Mouse (Mus musculus): ENCODE results near the gene Acot2. TPM values are rescaled to one million over a fixed set of nuclear protein-coding genes. Genes with fewer than 3 reads are reported as not detected.
A peak's percentile ranks its signal among the peaks of the same experiment; 100 is the strongest.
"Not testable (repeated sequence)": the region's sequence is repeated elsewhere in the genome, so short reads cannot be mapped to it uniquely, and the experiment has no call there.

The Acot2 gene
- polyA plus RNA-seq, 1 experiment from 2014 or later: 12.3 TPM

DNA sequence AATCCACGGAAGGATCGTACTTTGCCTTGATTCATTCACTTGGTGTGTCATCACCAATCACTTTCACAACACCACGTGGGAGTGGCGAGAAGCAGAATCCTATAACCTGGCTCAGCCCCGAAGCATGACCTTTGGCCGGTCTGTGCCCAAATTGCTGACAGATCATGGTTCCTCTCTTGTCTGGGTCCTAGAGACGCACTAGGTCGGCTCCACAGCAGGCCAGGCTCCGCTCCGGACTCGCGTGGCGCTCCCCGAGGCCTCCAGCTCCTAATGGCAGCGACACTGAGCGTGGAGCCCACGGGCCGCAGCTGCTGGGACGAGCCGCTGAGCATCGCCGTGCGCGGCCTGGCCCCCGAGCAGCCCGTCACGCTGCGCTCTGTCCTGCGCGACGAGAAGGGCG, 50.6 kb downstream of the Acot2 start, which contains the start of gene Acot4:
Acot4 (plus strand) TSS at position 139 of the 400 bp plus-strand sequence.
- ATAC-seq (ENCODE audit: low read depth): peak; percentile 71
- H3K9me3 ChIP-seq (replicated peaks; ENCODE audit: control insufficient read depth, low read length): not testable (repeated sequence)

DNA sequence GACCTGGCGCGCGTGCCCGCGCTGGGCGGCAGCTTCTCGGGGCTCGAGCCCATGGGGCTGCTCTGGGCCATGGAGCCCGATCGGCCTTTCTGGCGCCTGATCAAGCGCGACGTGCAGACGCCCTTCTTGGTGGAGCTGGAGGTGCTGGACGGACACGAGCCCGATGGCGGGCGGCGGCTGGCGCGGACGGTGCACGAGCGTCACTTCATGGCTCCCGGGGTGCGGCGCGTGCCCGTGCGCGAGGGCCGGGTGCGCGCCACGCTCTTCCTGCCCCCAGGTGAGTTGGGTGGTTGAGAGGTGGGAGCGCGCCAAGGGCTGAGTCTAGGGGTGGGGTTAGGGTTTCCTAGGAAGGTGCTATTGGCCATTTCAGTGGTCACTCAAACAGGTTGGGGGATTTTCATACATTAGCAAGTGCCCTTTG, 51.0 kb downstream of the Acot2 start, which contains the start of gene Gm49366:
Gm49366 (plus strand) TSS at position 245 of the 421 bp plus-strand sequence.
- H3K9me3 ChIP-seq (replicated peaks; ENCODE audit: control insufficient read depth, low read length); H3K4me1 ChIP-seq (ENCODE audit: control insufficient read depth, low read depth, low read length); H3K27me3 ChIP-seq (ENCODE audit: control insufficient read depth, insufficient read depth, low read depth, low read length); H3K36me3 ChIP-seq (ENCODE audit: control insufficient read depth, insufficient read depth): not testable (repeated sequence)
- Histone ChIP-seq H3K4me2 (ENCODE audit: low read depth, low read length) (peak within 1 kb of the TSS; percentile 57), H3K4me3 (ENCODE audit: low read depth, low read length) (peak within 1 kb of the TSS; percentile 54), H3K9ac (ENCODE audit: low read depth, low read length) (peak within 1 kb of the TSS; percentile 20; the same call in 1 of the 2 replicates), H3K27ac (ENCODE audit: low read length) (peak within 1 kb of the TSS; percentile 41; the same call in 1 of the 2 replicates)
- WGBS (ENCODE audit: insufficient replicate concordance): 4% methylated on average over 39 of the region's 39 CpGs
- peak; percentile 72 for ATAC-seq (ENCODE audit: low read depth)

More for the DNA sequence above, 50.6 kb downstream of the Acot2 start, which contains the start of gene Acot4:
- WGBS (ENCODE audit: insufficient replicate concordance): 8% methylated on average over 28 of the region's 32 CpGs
- H3K4me1 ChIP-seq (ENCODE audit: control insufficient read depth, low read depth, low read length); H3K36me3 ChIP-seq (ENCODE audit: control insufficient read depth, insufficient read depth); H3K27me3 ChIP-seq (ENCODE audit: control insufficient read depth, insufficient read depth, low read depth, low read length): not testable (repeated sequence)
- peak within 1 kb of the TSS; percentile 41; the same call in 1 of the 2 replicates for H3K27ac ChIP-seq (ENCODE audit: low read length)
- H3K4me3 ChIP-seq (ENCODE audit: low read depth, low read length): peak within 1 kb of the TSS; percentile 54
- H3K9ac ChIP-seq (ENCODE audit: low read depth, low read length): peak within 1 kb of the TSS; percentile 20; the same call in 1 of the 2 replicates
- peak within 1 kb of the TSS; percentile 57 for H3K4me2 ChIP-seq (ENCODE audit: low read depth, low read length)

DNA sequence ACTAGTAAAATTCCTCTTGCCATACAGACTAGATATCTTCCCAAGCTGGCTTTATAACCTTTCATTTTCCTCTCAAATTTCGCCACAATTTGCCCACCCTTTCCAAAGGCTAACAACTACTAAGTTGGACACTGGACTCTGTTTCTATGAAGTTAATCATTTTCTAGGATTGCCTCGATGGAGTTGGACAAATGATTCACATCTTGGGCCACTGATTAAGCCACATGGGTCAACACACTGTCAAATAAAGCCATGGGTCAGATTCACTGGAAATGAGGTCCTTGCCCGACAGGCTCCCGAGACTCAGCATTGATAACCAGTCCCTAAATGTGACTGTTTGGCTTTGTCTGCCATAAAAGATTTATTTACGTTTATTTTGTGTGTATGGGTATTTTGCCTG, 54.6 kb downstream of the Acot2 start:
- H3K4me1 ChIP-seq (ENCODE audit: control insufficient read depth, low read depth, low read length): peaks cover 2% of the 10 kb centered on the region; the same call in 1 of the 2 replicates
- peak; percentile 67 for ATAC-seq (ENCODE audit: low read depth)
- H3K4me2 ChIP-seq (ENCODE audit: low read depth, low read length): no peak overlapping the region
- 51% methylated on average over 5 of the region's 5 CpGs for whole genome bisulfite sequencing (ENCODE audit: insufficient replicate concordance)
- no peak overlapping the region for H3K4me3 ChIP-seq (ENCODE audit: low read depth, low read length)
- H3K9ac ChIP-seq (ENCODE audit: low read depth, low read length): no peak overlapping the region
- peaks cover 5% of the 10 kb centered on the region; the same call in 1 of the 2 replicates for H3K27me3 ChIP-seq (ENCODE audit: control insufficient read depth, insufficient read depth, low read depth, low read length)
- H3K27ac ChIP-seq (ENCODE audit: low read length): peak overlapping the region; percentile 52; the same call in 1 of the 2 replicates
- no peaks in the 10 kb centered on the region for H3K36me3 ChIP-seq (ENCODE audit: control insufficient read depth, insufficient read depth)
- no peaks in the 10 kb centered on the region for H3K9me3 ChIP-seq (replicated peaks; ENCODE audit: control insufficient read depth, low read length)

Other genes starting within 250 kb of the Acot2 start
- 1.3 and 1.7 TPM in 2 replicates for gene Papln, start 224.2 kb upstream of the Acot2 start, polyA plus RNA-seq (2015; fragmentation: Nextera tagmentation; extraction: Ambion mirVana)
- 16.8 and 17.4 TPM in 2 replicates for gene Numb, start 65.9 kb upstream of the Acot2 start, polyA plus RNA-seq (2015; fragmentation: Nextera tagmentation; extraction: Ambion mirVana)
- 4.4 and 4.6 TPM in 2 replicates for gene Riox1, start 37.3 kb upstream of the Acot2 start, polyA plus RNA-seq (2015; fragmentation: Nextera tagmentation; extraction: Ambion mirVana)
- not detected in 2 replicates for gene Heatr4, start 3.0 kb upstream of the Acot2 start, polyA plus RNA-seq (2015; fragmentation: Nextera tagmentation; extraction: Ambion mirVana)
- gene Acot1, start 21.6 kb downstream of the Acot2 start, polyA plus RNA-seq (2015; fragmentation: Nextera tagmentation; extraction: Ambion mirVana): 30.2 and 36.4 TPM in 2 replicates
- gene Acot4, start 50.5 kb downstream of the Acot2 start, polyA plus RNA-seq (2015; fragmentation: Nextera tagmentation; extraction: Ambion mirVana): 8.4 and 10.0 TPM in 2 replicates
- gene Gm49366, start 51.1 kb downstream of the Acot2 start, polyA plus RNA-seq (2015; fragmentation: Nextera tagmentation; extraction: Ambion mirVana): not detected in 2 replicates
- gene Acot3, start 64.3 kb downstream of the Acot2 start, polyA plus RNA-seq (2015; fragmentation: Nextera tagmentation; extraction: Ambion mirVana): 6.3 and 6.7 TPM in 2 replicates
- gene Acot5, start 81.5 kb downstream of the Acot2 start, polyA plus RNA-seq (2015; fragmentation: Nextera tagmentation; extraction: Ambion mirVana): not detected in 2 replicates
- 0.33 and 0.41 TPM in 2 replicates for gene Acot6, start 112.8 kb downstream of the Acot2 start, polyA plus RNA-seq (2015; fragmentation: Nextera tagmentation; extraction: Ambion mirVana)
- 0.33 and 0.42 TPM in 2 replicates for gene Dnal1, start 126.5 kb downstream of the Acot2 start, polyA plus RNA-seq (2015; fragmentation: Nextera tagmentation; extraction: Ambion mirVana)
- 0.12 and 0.14 TPM in 2 replicates for gene Pnma1, start 160.6 kb downstream of the Acot2 start, polyA plus RNA-seq (2015; fragmentation: Nextera tagmentation; extraction: Ambion mirVana)
- gene Elmsan1, start 231.0 kb downstream of the Acot2 start, polyA plus RNA-seq (2015; fragmentation: Nextera tagmentation; extraction: Ambion mirVana): 6.9 and 7.8 TPM in 2 replicates